Mouse (Mus musculus): ENCODE data around the gene Srrm1.

GRCm38 (mm10) chr4:135377241-135377640 is 24.1 kb upstream of the Srrm1 start:
- TF ChIP-seq CTCF (conservative IDR thresholded peaks at IDR 0.05; ENCODE audit: insufficient read depth, insufficient read length, low read depth, low read length) (no peak), POLR2A (IDR thresholded peaks at IDR 0.05; ENCODE audit: low read depth, low read length) (no peak)

Measured in kidney, adult 2 months (tissue).